Mouse (Mus musculus): ENCODE measurements around the gene Naa40. TPM values are rescaled to one million over a fixed set of nuclear protein-coding genes. Genes with fewer than 3 reads are reported as not detected.

Naa40 gene
- total RNA-seq, 2 experiments from 2014 or later, result 32.1 to 35.0 TPM

DNA sequence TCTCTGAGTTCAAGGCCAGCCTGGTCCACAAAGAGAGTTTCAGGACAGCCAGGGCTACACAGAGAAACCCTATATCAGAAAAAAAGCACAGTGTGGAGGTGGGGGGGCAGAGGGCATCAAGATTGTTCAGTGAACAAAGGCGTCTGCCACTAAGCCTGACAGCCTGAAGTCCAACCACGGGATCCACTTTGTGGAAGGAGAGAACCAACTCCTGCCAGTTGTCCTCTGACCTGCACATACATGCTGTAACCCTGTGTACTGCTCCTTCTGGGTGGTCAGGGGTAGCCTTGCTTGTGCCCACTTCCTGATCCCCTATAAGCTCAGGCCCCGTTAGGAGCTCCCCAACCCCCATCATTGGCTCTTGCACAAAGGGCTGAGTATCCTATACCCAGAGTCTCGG, 55.9 kb downstream of the Naa40 start:
- no peak for DNase-seq (ENCODE audit: low spot score in 2 of 2)

DNA sequence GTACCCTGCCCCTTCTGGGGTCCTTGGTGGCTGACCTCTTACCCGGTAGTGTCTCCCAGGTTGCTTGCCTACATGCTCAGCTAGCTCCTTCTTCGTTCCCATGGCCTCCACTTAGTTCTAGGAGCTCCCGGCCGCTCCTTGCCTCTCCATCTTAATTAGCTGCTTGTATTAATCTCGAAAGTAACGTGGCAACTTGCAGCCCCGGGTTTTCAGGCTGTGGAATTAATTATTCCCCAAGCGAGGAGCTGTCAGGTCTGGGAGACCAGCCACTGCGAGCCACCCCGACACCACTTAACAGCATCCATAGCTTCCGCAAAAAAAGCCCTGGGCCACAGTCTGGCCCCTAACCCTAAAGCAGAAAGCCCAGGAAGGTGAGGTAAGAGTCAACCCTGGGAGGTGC, 57.6 kb downstream of the Naa40 start:
- DNase-seq (ENCODE audit: low spot score in 2 of 2), result no peak

DNA sequence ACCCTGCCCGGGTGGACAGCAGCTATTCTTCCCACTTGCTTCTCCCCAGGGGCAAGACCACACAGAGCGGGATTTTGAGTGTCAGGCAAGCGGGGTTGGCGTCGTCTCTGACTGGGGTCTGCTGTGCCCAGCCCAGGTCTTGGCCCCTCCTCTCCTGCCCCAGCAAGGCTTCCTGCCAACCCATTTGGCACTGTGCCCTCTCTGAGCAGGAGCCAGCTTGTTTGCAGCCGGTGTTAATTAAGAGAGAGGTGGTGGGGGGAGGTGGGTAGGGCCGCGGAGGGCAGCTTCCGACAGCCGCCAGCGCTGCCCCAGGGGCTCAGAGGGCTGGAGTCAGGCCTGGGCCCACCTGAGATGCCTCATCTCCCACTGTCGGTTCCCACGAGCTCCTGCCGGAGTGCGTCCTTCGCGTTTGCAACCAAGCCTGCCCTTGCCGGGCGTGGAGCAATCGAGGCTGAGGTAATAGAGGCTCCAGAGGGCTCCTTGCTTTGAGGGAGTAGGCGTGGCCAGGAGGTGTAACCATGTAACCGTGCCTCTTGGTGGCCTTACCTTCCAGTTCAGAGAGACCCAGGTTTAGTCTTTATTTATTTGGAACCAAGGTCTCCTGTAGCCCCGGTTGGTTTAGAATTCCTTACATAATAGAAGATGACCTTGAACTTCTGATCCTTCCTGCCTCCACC, 58.6 kb downstream of the Naa40 start:
- peak; percentile 85 to 92 for DNase-seq (ENCODE audit: low spot score in 2 of 2)

GRCm38 (mm10) chr19:7181496-7181895, 59.5 kb downstream of the Naa40 start:
- DNase-seq (ENCODE audit: low spot score in 2 of 2), result no peak

DNA sequence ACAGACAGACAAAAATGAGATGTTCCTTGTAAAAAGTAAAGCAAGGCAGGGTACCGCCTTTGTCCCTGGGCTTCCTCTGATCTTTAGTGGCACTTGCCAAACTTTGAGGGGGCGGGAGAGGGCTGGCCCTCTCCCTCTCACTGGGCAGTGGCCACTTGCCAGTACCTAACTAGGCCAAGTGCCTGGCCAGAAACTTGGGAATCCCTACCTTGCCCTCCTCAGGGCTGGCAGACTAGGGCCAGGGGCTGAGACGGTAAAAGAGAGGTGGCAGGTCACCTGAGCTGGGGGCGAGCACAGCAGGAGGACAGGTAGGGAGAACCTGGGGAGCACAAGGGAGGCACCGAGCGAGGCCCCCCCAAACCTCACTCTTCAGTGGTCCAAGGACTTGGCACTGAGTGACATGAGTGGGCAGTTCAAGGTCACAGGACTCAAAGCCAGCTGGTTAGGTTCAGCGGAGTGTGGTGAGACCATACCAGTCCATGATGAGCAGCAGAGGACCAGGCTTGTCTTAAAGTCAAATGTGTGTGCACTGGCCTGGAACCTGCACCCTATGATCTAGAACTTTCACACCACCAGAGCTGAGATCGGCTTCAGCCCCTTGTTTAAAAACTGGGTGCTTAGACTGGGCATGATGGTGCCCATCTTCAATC, 60.1 kb downstream of the Naa40 start:
- DNase-seq (ENCODE audit: low spot score in 2 of 2), result peak in 1 of 2 experiments; percentile 63

- DNase-seq (ENCODE audit: low spot score in 2 of 2), result no peak
These were observed 62.0 kb downstream of the Naa40 start for GRCm38 (mm10) chr19:7178841-7179452.

DNA sequence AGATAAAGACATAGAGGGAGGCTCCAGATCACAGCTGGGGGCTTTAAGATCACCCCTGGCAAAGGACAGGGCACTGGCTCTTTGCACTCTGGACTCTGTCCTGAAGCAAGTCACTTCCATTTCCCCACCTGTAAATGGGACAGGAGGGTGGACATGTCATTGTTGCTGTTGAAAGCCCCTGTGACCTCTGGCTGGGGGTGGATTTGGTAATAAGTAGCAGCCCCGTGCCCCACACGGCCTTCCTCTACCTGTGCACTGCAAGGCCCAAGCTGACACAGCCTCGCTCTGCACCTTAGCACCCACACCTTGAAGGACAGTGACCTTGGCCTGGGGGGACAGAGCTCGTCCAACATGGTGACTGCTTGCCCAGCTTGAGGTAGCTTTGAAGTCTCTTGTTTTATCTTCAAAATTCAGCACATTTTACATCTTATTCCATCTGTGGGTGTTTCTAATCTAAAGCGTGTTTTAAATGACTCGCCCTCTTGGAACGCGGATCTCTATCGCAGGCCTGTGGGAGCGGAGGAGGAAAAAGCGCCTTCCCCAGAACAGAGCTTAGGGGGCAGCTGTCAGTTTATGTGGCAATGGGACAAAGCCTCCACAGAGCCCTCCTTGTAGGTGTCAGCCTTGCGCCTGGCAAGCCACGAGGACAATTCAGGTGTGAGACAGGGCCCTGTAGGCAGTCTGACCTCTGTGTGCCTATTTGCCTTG, 63.0 kb downstream of the Naa40 start:
- DNase-seq (ENCODE audit: low spot score in 2 of 2), result no peak

- no peak for DNase-seq (ENCODE audit: low spot score in 2 of 2)
These were observed 64.8 kb downstream of the Naa40 start for GRCm38 (mm10) chr19:7176041-7176696.

Other genes with a start within 250 kb of the Naa40 start
- 10 to 100 TPM; 18.7 to 24.2 TPM for gene Dnajc4, start 248.6 kb downstream of the Naa40 start, total RNA-seq (2021)
- 10 to 100 TPM; 10.9 to 11.9 TPM for gene Nudt22, start 245.1 kb downstream of the Naa40 start, total RNA-seq (2021)
- gene Trpt1, start 245.1 kb downstream of the Naa40 start, total RNA-seq (2021), result 10 to 100 TPM; 16.4 to 20.4 TPM
- gene Fermt3, start 221.7 kb downstream of the Naa40 start, total RNA-seq (2021), result 1 to 10 TPM; 3.6 to 5.4 TPM
- 100 to 1,000 TPM; 136 to 159 TPM for gene Stip1, start 201.2 kb downstream of the Naa40 start, total RNA-seq (2021)
- 10 to 100 TPM; 10.3 to 11.6 TPM for gene Macrod1, start 184.4 kb downstream of the Naa40 start, total RNA-seq (2021)
- gene Flrt1, start 135.5 kb downstream of the Naa40 start, total RNA-seq (2021), result 10 to 100 TPM; 21.8 to 22.6 TPM
- gene Otub1, start 34.9 kb downstream of the Naa40 start, total RNA-seq (2021), result 100 to 1,000 TPM; 278 to 289 TPM
- gene Cox8a, start 23.6 kb downstream of the Naa40 start, total RNA-seq (2021), result 100 to 1,000 TPM; 973 to 982 TPM
- gene Rcor2, start 26.1 kb upstream of the Naa40 start, total RNA-seq (2021), result 10 to 100 TPM; 20.2 to 23.2 TPM
- gene Mark2, start 100.7 kb upstream of the Naa40 start, total RNA-seq (2021), result 100 to 1,000 TPM in 1 of 2 experiments, 10 to 100 TPM in 1; 95.9 to 110 TPM
- gene Spindoc, start 141.8 kb upstream of the Naa40 start, total RNA-seq (2021), result 10 to 100 TPM; 32.8 to 33.9 TPM
- gene 2700081O15Rik, start 176.4 kb upstream of the Naa40 start, total RNA-seq (2021), result 10 to 100 TPM; 57.8 to 64.3 TPM
- 100 to 1,000 TPM; 850 to 871 TPM for gene Rtn3, start 242.1 kb upstream of the Naa40 start, total RNA-seq (2021)